Mouse (Mus musculus) CH12.LX (cell line): ENCODE measurements around the gene Arid5a. TPM values are rescaled to one million over a fixed set of nuclear protein-coding genes. Genes with fewer than 3 reads are reported as not detected.

Source experiments
- DNase-seq: peaks from one replicate; pipeline ENCODE4 v3.0.0-alpha.2; 2013; ENCODE audit errors: extremely low read depth
- H3K27ac ChIP-seq: 2 replicates; pipeline ENCODE4 v1.5.1; 2012; ENCODE audit warnings: low read depth, mild to moderate bottlenecking, control low read depth, moderate library complexity; ENCODE audit not compliant: insufficient read depth
- H3K27me3 ChIP-seq: replicated peaks from 2 replicates; pipeline ENCODE3; 2012; ENCODE audit warnings: inconsistent platforms
- H3K36me3 ChIP-seq, 2 experiments: replicated peaks in 1 of 2; 2 replicates each; pipeline versions ENCODE3 to v1.6.1; 2012; ENCODE audit warnings: inconsistent platforms in 1 of 2, low read length in 1 of 2, mild to moderate bottlenecking in 1 of 2, mixed read lengths in 1 of 2, moderate library complexity in 1 of 2; ENCODE audit not compliant: control insufficient read depth in 1 of 2, insufficient read depth in 1 of 2
- H3K4me1 ChIP-seq, 2 experiments: 2 replicates each; pipeline ENCODE4 v1.6.1; 2012; ENCODE audit warnings: inconsistent platforms in 1 of 2, moderate library complexity in 1 of 2; ENCODE audit not compliant: insufficient read depth in 2 of 2, control insufficient read depth in 1 of 2
- H3K4me2 ChIP-seq: 2 replicates; pipeline ENCODE4 v1.6.1; 2012; ENCODE audit warnings: low read depth, mild to moderate bottlenecking, control low read depth; ENCODE audit not compliant: poor library complexity, insufficient read depth, severe bottlenecking
- H3K4me3 ChIP-seq, 3 experiments: fragments of 150-350 bp in 1 of 3; sonication (generic) in 1 of 3; replicated peaks in 1 of 3; 2 replicates each; pipeline versions ENCODE3 to v1.5.1; 2011 to 2012; ENCODE audit warnings: low read depth in 2 of 3, low read length in 2 of 3, mild to moderate bottlenecking in 2 of 3, moderate library complexity in 2 of 3, control low read depth in 1 of 3, improper control_type of control experiment in 1 of 3, inconsistent platforms in 1 of 3, mixed read lengths in 1 of 3; ENCODE audit not compliant: poor library complexity in 1 of 3
- H3K79me2 ChIP-seq: replicated peaks from 2 replicates; pipeline ENCODE4 v1.6.1; 2012; ENCODE audit warnings: mild to moderate bottlenecking, moderate library complexity; ENCODE audit not compliant: control insufficient read depth, poor library complexity, insufficient read depth, severe bottlenecking; ENCODE audit errors: extremely low read depth
- H3K9ac ChIP-seq: 2 replicates; pipeline ENCODE4 v1.6.1; 2012; ENCODE audit warnings: low read depth, mild to moderate bottlenecking, control low read depth, moderate library complexity; ENCODE audit not compliant: insufficient read depth
- H3K9me3 ChIP-seq: replicated peaks from 2 replicates; pipeline ENCODE3; 2012; ENCODE audit warnings: low read length, inconsistent platforms, mixed read lengths
- CTCF ChIP-seq, 2 experiments: IDR thresholded peaks in 1 of 2; conservative IDR thresholded peaks in 1 of 2; 2 replicates each; pipeline ENCODE4 v1.5.1; 2011 to 2012; ENCODE audit warnings: low read depth in 2 of 2, low read length in 2 of 2, improper control_type of control experiment in 1 of 2, inconsistent platforms in 1 of 2, mild to moderate bottlenecking in 1 of 2, moderate library complexity in 1 of 2
- ELF1 ChIP-seq: IDR thresholded peaks from 2 replicates; pipeline ENCODE4 v1.6.1; 2014; ENCODE audit warnings: low read depth, mild to moderate bottlenecking, inconsistent platforms, low read length, improper control_type of control experiment
- ETS1 ChIP-seq: conservative IDR thresholded peaks from 2 replicates; pipeline ENCODE4 v1.6.1; 2012; ENCODE audit warnings: low read depth, mild to moderate bottlenecking, inconsistent platforms, low read length, improper control_type of control experiment, moderate library complexity
- GABPA ChIP-seq: IDR thresholded peaks from 2 replicates; pipeline ENCODE4 v1.6.1; 2012; ENCODE audit warnings: low read depth, low read length, improper control_type of control experiment, inconsistent platforms; ENCODE audit not compliant: insufficient replicate concordance
- IRF4 ChIP-seq: IDR thresholded peaks from 2 replicates; pipeline ENCODE4 v1.6.1; 2014; ENCODE audit warnings: low read depth, mild to moderate bottlenecking, inconsistent platforms, low read length, improper control_type of control experiment
- KAT2A ChIP-seq: IDR thresholded peaks from 2 replicates; pipeline ENCODE4 v1.6.1; 2012; ENCODE audit warnings: low read length, improper control_type of control experiment, inconsistent platforms; ENCODE audit not compliant: insufficient replicate concordance
- MAZ ChIP-seq: IDR thresholded peaks from 2 replicates; pipeline ENCODE4 v1.6.1; 2012; ENCODE audit warnings: low read depth, mild to moderate bottlenecking, inconsistent platforms, low read length, improper control_type of control experiment, moderate library complexity
- MYC ChIP-seq: IDR thresholded peaks from 2 replicates; pipeline ENCODE4 v1.6.1; 2011; ENCODE audit warnings: low read depth, mild to moderate bottlenecking, improper control_type of control experiment, low read length
- PAX5 ChIP-seq: IDR thresholded peaks from 2 replicates; pipeline ENCODE4 v1.6.1; 2012; ENCODE audit warnings: low read length, inconsistent platforms, mixed read lengths
- POLR2A ChIP-seq: IDR thresholded peaks from 2 replicates; pipeline ENCODE4 v1.6.1; 2011; ENCODE audit warnings: low read depth, mild to moderate bottlenecking, improper control_type of control experiment, low read length
- POLR2AphosphoS2 ChIP-seq: IDR thresholded peaks from 2 replicates; pipeline ENCODE4 v1.6.1; 2011; ENCODE audit warnings: low read depth, low read length, improper control_type of control experiment
- SIN3A ChIP-seq: IDR thresholded peaks from 2 replicates; pipeline ENCODE4 v1.6.1; 2012; ENCODE audit warnings: low read length, improper control_type of control experiment, inconsistent platforms
- SMC3 ChIP-seq: IDR thresholded peaks from 2 replicates; pipeline ENCODE4 v1.6.1; 2011; ENCODE audit warnings: low read depth, low read length, improper control_type of control experiment
- TBP ChIP-seq: conservative IDR thresholded peaks from 2 replicates; pipeline ENCODE4 v1.6.1; 2011; ENCODE audit warnings: low read depth, low read length, improper control_type of control experiment
- UBTF ChIP-seq: IDR thresholded peaks from 2 replicates; pipeline ENCODE4 v1.6.1; 2012; ENCODE audit warnings: low read depth, mild to moderate bottlenecking, inconsistent platforms, low read length, improper control_type of control experiment, moderate library complexity
- ZC3H11A ChIP-seq: IDR thresholded peaks from 2 replicates; pipeline ENCODE4 v1.6.1; 2012; ENCODE audit warnings: low read depth, mild to moderate bottlenecking, inconsistent platforms, low read length, improper control_type of control experiment
- ZMIZ1 ChIP-seq: IDR thresholded peaks from 2 replicates; pipeline ENCODE4 v1.6.1; 2012; ENCODE audit warnings: low read depth, mild to moderate bottlenecking, inconsistent platforms, low read length, improper control_type of control experiment
- ZNF384 ChIP-seq: IDR thresholded peaks from 2 replicates; pipeline ENCODE4 v1.6.1; 2012; ENCODE audit warnings: low read depth, low read length, improper control_type of control experiment, inconsistent platforms
- dilution Hi-C: fragments of 300-500 bp; cut with MboI; formaldehyde crosslinking; loops from 2 replicates; pipeline ENCODE4 v1.14.3; 2020; ENCODE audit warnings: low sequenced_read_pairs; ENCODE audit not compliant: extremely low pct_unique_long_range_greater_than_20kb, extremely low pct_ligation_motif_present
- in situ Hi-C: fragments of 300-500 bp; cut with MboI; formaldehyde crosslinking; loops from 3 replicates; pipeline ENCODE4 v1.14.3; 2019; ENCODE audit warnings: low sequenced_read_pairs, low pct_ligation_motif_present, low pct_unique_long_range_greater_than_20kb, mixed read lengths
- polyA plus RNA-seq: library from polyadenylated mRNA; unstranded; fragments of >175 nt; gene quantifications from 2 replicates; pipeline ENCODE4 v1.2.1, GENCODE M21; 2012; ENCODE audit warnings: low read depth; ENCODE audit not compliant: insufficient read length
- total RNA-seq, 2 experiments: library from RNA; depleted of rRNA; stranded (reverse); fragments of 300-350 nt in 1 of 2; fragments of >200 nt in 1 of 2; gene quantifications; 2 replicates each; pipeline ENCODE4 v1.2.3; 2012 to 2014

Gene Arid5a
- total and polyA plus RNA-seq, 3 experiments = 13.2 to 19.6 (median 17.0) TPM

GRCm38 (mm10) chr1:36315776-36316100 is 8.2 kb downstream of the Arid5a start:
- no peak for TF ChIP-seq ZC3H11A
- TF ChIP-seq ETS1 = no peak
- no peak for TF ChIP-seq TBP
- TF ChIP-seq CTCF (conservative IDR thresholded peaks at IDR 0.05 in 1 of 2, IDR thresholded peaks at IDR 0.05 in 1 of 2; ENCODE audit: low read depth in 2 of 2, low read length in 2 of 2) = no peak
- no peak for TF ChIP-seq ZMIZ1
- TF ChIP-seq MAZ = no peak
- no peak for TF ChIP-seq POLR2A
- no peak for TF ChIP-seq POLR2AphosphoS2
- TF ChIP-seq ZNF384 = no peak
- no peak for TF ChIP-seq PAX5
- TF ChIP-seq SMC3 = no peak
- TF ChIP-seq MYC = no peak
- TF ChIP-seq KAT2A = no peak
- TF ChIP-seq ELF1 = no peak
- TF ChIP-seq GABPA = no peak
- in situ Hi-C loops = no loop called here
- peak overlapping the region in 1 of 3 experiments; percentile 54 for H3K4me3 ChIP-seq

GRCm38 (mm10) chr1:36321164-36321563 is 13.6 kb downstream of the Arid5a start:
- in situ Hi-C loops = loop anchor here (10.0 kb wide), 1 partner anchor 154 kb away; the partner anchor contains the start of gene Cnnm4
- H3K27me3 ChIP-seq = no peaks in the 10 kb centered on the region
- no peaks in the 10 kb centered on the region for H3K9me3 ChIP-seq
- H3K79me2 ChIP-seq = no peaks in the 10 kb centered on the region
- TF ChIP-seq ZNF384 = no peak
- TF ChIP-seq SIN3A = no peak
- TF ChIP-seq UBTF = no peak
- TF ChIP-seq IRF4 = no peak
- no peak for TF ChIP-seq SMC3
- TF ChIP-seq, all 38 proteins: peak for 0
- H3K36me3 ChIP-seq = peaks cover 55 to 72% of the 10 kb centered on the region in 2 experiments
- H3K27ac ChIP-seq = no peak overlapping the region
- no peak overlapping the region for H3K4me2 ChIP-seq
- dilution Hi-C loops = no loop called here
- H3K9ac ChIP-seq = no peak overlapping the region
- H3K4me1 ChIP-seq = peaks cover 9 to 18% of the 10 kb centered on the region in 2 experiments
- no peak for DNase-seq
- no peak overlapping the region for H3K4me3 ChIP-seq

More at GRCm38 (mm10) chr1:36315776-36316100, 8.2 kb downstream of the Arid5a start:
- H3K36me3 ChIP-seq = peaks cover 66 to 83% of the 10 kb centered on the region in 2 experiments
- no peak overlapping the region for H3K4me2 ChIP-seq
- H3K4me1 ChIP-seq = peaks cover 3 to 41% of the 10 kb centered on the region in 2 experiments; a peak in 3 of 4 replicates
- no peaks in the 10 kb centered on the region for H3K27me3 ChIP-seq
- dilution Hi-C loops = no loop called here
- H3K27ac ChIP-seq = no peak overlapping the region
- H3K79me2 ChIP-seq = 0 out of 2 replicates have a peak, but pooled peaks cover 5% of the 10 kb centered on the region
- no peak for DNase-seq
- H3K9me3 ChIP-seq = no peaks in the 10 kb centered on the region
- no peak overlapping the region for H3K9ac ChIP-seq
